Mouse (Mus musculus) cerebellum, postnatal 4 days (tissue): ENCODE results near the gene Pfn1.

ENCODE experiments used
- DNase-seq, 2 experiments: peaks; one replicate each; pipeline ENCODE4 v3.0.0; 2022; ENCODE audit warnings: low spot score in 2 of 2, mixed read lengths in 1 of 2

Gene Pfn1

DNA sequence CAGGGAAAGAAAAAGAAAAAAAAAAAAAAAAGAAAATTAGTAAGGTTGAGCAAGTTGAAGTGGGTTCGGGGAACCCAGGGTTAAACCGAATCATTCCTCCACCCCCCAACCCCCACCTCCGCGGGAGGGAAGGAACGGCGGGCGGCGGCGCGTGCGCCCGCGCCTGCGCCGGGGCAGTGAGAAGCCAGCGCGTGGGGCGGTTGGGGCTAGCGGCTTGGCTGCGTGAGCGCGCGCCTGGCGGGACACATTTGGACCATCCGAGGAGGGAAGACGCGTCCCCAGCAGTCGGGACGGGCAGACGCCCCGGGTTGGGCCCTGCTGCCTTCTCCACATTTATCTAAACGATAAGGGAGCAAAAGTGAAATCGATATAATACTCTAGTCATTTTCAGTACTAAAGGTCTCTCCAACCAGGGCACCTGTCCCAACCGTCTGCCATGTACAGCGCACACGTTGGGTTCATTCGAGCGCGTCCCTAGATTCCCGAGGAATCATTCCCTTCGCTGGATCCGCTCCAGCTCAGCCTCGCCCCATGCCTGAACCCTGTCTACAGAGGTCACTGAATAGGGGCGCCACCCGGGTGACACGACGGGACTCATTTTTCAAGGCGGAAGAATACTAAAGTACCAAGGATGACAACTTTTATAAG lies 603 bp upstream of the Pfn1 start:
- peak in 1 of 2 experiments; percentile 80 for DNase-seq

DNA sequence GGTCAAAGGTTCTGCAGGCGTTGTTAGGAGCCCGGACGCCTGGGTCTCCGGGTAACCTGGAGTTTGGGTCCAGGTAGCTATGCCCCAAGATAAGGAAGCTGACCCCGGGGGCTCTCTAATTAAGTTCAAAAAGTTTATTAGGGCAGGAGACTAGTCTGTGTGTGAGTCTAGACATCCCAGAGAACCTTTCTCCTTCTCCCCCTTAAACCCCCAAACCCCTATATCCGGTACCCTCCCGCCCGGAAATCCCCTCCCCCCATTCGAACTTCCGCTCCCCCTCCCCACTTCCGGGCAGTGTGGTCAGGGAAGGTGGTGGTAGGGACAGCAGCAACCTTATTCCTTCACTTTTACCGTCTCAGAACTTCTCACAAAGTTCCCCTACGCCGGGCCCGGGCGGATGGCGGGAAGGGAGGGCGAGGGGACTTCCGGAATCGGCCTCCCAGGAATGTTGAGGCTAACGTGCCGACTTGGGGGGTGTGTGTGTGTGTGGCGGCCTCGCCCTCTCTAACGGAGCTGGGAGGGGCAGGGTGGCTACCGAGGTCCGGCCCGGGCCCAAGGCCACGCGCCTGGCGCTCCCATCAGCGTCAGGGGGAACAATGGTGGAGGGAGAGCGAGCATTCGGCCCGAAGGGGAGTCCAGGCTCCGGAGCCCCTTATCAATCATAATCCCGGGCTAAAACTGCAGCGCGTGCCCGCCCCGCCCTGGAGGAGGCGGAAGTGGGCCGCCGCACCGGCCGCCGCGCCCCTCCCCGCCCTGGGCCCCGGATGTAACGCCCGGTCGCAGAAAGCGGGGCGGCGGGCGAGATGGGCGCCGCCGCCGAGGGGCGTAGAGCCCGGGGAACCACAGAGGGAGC lies 873 bp downstream of the Pfn1 start:
- peak in 1 of 2 experiments; percentile 67 for DNase-seq

DNA sequence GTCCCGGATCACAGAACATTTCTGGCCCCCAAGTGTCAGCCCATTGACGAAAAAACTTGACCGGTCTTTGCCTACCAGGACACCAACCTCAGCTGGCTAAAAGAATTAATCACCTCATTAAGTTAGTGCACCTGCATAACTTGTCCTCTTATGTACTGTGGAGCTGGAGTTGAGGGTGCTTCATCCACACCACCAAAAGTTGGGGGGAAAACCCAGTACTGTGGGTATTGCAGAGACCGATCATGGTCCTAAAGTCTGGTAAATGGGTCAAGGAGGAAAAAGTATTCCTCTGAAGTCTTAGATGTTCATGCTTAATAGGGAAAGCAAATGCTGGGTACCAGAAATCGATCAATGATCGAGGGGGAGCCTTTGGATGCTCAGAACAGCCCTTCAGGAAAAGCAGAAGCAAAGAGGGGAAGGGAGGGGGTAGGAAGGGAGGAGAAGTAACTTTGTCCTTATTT lies 1.5 kb downstream of the Pfn1 start:
- no peak for DNase-seq

DNA sequence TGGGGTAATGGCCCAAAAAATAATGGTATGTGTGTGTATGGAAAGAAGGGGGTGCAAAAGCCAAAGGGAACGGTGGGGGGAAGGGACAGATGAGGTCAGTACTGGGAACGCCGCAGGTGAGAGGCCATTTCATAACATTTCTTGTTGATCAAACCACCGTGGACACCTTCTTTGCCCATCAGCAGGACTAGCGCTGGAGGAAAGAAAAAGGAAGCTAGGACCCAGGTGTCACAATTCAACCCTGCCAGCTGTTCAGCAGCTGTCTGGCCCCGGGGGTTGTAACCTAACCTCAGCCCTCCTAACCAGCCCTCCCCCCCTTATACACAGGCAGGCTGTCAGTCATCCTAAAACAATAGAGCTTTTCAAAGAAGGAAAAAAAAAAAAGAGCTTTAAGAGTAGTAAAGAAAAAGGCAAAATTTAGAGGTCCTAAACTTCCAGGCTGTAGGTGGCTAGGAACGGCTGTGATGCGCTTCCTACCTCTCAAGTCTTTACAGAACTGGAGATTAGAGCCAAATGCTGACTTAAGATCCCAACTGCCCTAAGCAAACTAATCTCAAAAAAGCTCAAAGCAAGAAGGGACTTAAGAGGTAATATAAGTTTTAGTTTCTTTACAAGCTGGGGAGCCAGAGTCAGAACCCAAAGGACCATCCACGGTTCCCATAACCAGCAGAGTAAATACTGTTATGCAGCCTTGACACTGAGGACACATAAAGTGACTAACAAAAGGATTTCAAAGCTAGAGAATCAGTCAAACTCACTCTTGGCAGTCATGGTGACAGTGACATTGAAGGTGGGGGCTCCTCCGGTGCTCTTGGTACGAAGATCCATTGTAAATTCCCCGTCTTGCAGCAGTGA lies 2.2 kb downstream of the Pfn1 start:
- no peak for DNase-seq

DNA sequence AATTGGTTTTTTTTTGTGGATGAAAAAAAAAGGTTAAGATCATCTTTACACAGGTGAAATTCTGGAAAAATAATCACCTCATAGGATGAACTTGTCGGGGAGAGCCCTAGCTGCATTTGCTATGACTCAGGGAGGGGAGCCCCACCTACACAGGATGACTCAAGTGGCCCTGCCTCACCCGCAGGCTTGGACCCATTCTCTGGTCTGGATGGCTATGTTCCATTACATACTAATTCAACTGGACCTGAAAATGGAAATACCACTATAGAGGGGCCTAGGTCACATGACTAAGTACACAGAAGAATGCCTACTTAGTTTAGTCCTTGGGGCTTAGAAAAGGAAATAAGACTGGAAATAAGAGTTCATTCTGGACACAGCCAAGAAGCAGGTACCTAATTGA lies 3.1 kb downstream of the Pfn1 start:
- no peak for DNase-seq

DNA sequence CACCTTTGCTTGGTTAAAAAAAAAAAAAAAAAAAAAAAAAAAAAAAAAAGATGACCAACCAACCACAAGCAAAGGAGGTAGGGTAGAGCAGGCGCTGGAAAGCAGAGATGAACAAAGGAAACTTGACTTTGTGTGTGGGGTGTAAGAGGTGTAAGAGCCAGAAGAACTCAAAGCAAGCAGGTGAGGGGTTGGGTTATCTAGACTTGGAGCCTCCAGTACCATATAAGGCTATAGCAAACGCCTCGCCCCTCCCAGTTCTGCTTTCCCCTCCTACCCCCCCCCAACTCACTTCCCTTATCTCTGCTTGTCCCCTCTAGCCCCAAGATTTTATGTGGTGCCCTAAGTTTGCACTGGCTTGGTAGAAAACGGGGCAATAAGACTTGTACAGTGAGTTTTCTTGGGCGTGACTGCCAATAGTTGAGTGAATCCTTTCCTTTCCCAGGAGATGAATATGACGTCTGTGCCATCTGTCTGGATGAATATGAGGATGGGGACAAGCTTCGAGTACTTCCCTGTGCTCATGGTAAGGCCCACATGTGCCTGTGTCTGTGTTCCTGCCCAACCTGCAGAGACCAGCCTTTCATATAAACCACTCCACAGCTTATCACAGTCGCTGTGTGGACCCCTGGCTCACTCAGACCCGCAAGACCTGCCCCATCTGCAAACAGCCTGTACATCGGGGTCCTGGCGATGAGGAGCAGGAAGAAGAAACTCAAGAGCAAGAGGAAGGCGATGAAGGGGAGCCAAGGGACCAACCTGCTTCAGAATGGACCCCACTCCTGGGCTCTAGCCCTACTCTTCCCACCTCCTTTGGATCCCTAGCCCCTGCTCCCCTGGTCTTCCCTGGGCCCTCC lies 3.9 kb downstream of the Pfn1 start:
- DNase-seq, result no peak

DNA sequence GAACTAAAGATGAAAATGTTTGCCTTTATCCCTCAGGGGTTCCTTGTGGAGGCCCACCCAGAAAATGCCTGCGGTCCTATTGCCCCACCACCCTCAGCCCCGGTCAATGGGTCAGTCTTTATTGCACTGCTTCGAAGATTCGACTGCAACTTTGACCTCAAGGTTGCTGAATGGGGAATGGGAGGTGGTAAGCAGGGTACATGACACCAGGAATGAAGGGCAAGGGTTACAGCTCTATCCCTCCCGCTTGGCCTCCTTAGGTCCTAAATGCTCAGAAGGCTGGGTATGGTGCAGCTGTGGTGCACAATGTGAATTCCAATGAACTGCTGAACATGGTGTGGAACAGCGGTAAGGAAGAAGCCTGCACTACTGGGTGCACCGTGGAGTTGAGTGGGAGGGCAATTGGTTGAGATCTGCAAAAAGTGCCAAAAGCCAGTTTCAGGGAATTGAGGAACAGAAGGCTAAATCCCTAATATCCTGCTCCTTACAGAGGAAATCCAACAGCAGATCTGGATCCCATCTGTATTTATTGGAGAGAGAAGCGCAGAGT lies 5.2 kb downstream of the Pfn1 start:
- no peak for DNase-seq

DNA sequence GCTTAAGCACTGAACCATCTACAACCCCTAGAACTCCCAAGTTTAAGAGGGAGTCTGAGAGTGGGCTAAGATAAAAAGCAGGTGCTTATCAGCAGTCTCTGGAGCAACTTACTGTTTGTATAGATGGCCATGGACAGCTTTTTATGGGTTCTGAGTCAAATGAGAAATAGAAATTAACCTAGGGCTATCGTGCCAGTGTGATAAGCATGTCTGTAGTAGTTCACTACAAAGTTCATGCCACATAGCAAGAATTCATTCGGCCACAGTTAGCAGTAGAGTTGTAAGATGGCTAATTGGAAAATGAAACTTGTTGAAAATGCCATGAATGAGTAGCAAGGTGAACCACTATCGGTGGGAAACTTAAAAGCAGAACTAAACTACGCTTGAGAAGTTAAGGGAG lies 5.9 kb downstream of the Pfn1 start:
- DNase-seq, result no peak

DNA sequence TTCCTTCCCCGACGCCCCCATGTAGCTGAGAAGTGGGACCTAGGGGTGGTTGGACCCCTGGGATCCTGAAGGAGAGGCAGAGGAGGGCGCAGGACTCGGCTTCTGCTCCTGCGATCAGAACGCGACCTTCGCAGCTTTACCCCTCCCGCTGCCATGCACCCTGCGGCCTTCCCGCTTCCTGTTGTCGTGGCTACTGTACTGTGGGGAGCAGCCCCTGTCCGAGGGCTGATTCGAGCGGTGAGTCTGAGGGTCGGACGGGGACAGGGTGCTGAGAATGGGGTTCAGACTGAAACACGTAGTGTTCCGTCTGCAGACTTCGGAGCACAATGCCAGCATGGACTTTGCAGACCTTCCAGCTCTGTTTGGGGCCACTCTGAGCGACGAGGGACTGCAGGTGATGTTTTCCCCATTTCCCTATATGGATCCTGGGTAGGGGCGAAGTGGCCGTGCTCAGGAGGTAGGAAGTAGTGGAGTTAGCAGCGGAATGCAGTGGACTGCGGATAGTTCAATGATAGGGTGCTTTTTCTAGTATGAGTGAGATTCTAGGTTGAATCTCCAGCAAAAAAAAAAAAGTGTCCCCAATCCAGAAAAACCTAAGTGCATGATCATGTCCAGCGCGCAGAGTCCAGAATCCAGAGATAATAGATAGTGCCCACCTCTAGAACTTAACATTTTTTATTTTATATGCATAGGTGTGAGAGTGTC lies 6.6 kb downstream of the Pfn1 start:
- peak in 1 of 2 experiments; percentile 29 for DNase-seq

DNA sequence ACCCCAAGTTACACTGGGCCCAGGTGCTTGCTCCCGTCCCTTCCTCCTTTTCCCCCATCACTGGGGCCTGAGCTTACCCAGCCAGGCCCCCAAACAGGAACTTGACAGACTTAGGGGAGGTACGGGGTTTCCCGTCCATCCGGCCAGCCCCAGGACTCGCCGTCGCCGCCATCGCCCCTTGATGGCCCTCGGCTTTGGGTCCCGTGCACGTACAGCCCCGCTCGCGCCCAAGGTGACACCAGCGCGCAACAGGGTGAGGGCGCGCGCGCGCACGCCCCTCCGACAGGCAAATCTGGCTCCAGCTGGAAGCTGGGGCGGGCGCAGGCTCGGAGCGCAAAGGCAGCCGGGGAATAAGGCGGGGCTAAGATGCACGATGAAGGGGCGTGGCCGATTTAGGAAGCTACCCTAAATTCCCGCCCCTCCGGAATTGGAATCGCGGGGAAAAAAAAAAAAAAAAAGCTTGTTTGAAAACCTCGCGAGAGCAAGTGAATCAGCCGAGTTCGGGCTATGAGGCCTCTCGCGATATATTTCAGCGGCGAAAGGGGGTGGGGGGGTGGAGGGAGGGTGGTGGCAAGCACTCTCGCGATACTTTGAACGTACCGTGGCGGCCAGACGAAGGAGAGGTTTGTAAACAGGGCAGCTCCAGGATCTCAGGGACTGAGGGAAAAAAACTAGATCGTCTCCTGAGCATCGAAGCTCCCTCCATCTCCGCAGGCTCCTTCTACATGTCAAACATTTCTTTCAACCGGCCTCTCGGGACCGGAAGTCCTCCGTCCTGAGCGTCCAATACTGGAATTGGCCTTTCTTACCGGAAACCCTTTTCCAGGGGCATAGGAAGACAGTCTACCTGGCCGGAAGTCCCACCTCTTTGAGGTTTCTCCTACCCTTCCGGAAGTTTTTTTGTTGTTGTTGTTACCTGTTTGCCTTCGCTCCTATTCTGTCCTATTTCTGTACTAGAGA lies 7.5 kb downstream of the Pfn1 start, which contains the start of the genes Rnf167 and Slc25a11:
Gene Rnf167, plus strand, starts transcription at position 545 of the 960 bp plus-strand sequence.
Gene Slc25a11, minus strand, starts transcription at position 789 of the 960 bp plus-strand sequence.
- DNase-seq, result peak; percentile 86 to 95

DNA sequence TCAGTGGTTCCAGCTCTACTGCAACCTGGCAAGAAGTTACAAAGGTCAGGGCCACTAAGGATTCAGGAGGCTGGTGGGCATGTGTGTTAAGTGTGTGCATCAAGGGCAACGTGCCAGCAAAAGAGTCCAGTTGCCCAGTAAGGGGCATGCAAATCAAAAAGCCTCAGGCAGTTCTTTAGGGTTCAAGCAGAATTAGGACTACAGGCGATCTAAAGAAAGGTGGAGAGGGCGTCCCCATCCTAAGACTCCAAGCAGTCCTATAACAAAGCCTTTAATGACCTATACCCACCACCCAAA lies 8.2 kb downstream of the Pfn1 start:
- DNase-seq, result peak in 1 of 2 experiments; percentile 26

DNA sequence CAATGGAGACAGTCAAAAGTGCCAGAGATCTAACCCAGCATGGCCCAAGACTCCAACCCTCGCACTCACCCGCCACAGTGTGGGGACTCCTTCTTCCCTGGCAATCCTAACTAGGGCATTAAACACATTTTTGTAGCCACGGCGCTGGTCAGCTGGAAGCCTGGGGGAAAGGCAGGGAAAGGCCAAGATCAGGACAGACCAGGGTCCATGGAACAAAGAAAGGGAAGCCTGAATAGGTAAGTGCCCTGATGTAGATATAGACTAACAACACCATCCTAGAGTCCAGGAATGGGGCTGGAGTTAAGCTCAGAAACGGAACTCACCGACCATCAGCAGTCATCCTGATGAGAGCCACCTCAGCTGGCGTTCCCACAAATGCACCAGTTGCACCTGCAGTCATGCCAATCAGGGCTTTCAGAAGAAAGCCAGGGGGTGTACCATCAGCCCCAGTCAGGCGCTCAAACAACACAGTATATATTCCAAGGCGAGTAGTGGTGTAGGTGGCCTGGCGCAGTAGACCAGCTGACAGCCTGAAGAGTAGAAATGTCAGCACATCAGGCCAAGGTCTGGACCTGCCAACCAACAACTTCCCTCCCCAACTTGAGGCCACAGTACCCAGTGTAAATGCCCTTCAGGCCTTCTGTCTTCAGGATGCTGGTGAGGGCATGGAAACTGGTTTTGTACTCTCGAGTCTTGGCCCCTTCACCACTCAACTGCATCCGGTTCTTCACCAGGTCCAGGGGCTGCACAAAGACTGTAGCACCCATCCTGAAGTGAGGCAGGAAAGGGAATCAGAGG lies 8.8 kb downstream of the Pfn1 start:
- no peak for DNase-seq

DNA sequence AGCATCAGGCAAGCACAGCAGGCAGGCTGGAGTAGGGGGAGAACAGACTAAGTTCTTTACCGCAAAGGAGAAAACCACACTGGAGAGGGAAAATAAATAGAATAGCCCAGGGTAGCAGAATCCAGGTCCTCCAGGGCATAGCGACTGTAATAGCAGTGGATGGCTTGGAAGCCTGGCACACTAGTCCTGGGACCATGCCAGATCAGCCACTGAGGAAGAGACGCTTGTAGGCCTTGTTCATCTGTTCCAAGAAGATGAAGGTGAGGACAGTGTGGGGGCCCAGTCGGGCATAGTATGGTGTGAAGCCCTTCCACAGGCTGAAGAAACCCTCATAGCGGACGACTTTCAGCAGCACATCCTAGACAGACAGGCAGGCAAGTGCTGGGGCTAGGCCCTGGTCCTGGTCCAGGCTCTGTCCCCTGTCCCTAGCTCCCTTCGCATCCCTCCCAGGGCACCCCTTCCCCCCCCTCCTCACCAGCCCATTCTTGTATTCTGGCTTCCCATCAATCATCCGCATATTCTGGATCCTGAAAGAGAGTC lies 9.8 kb downstream of the Pfn1 start:
- DNase-seq, result no peak

DNA sequence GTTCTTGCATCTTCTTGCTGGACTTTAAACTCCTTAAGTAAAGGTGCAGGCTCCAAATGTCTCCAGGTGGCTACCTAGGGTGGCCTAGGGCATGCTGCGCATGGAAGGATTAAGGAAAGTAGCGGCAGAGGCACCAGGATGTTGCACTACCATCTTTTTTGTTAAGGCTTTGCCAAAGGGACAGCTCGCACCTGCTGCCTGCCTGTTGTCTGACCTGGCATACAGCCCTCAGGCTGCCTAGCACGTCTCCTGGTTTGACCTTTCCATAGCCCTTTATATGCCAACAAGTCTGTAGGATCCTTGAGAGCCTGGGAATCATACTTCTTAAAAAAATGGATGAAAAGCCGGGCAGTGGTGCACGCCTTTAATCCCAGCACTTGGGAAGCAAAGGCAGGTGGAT lies 11.4 kb downstream of the Pfn1 start:
- DNase-seq, result no peak

DNA sequence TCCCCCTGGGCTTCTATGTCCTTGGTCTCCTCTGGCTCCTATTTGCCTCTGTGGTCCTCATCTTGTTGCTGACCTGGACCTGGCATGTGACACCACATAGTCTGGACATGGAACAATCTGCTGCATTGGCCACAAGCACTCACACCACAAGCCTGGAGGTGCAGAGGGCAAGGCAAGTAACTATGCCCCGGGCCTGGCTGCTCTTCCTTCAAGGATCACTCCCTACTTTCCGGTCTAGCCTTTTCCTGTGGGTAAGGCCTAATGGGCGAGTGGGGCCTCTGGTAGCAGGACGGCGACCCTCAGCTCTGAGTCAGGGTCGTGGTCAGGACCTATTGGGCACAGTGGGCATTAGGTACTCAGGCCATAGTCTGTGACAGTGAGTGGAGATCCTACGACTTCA lies 13.2 kb downstream of the Pfn1 start:
- no peak for DNase-seq

DNA sequence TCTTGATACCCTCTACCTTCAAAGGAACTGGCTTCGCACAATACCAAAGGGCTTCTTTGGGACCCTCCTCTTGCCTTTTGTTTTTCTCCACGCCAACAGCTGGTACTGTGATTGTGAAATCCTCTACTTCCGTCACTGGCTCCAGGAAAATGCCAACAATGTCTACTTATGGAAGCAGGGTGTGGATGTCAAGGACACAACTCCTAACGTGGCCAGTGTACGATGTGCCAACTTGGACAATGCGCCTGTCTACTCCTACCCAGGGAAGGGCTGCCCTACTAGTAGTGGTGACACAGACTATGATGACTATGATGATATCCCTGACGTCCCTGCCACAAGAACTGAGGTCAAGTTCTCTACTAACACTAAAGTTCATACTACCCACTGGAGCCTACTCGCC lies 14.5 kb downstream of the Pfn1 start:
- no peak for DNase-seq

DNA sequence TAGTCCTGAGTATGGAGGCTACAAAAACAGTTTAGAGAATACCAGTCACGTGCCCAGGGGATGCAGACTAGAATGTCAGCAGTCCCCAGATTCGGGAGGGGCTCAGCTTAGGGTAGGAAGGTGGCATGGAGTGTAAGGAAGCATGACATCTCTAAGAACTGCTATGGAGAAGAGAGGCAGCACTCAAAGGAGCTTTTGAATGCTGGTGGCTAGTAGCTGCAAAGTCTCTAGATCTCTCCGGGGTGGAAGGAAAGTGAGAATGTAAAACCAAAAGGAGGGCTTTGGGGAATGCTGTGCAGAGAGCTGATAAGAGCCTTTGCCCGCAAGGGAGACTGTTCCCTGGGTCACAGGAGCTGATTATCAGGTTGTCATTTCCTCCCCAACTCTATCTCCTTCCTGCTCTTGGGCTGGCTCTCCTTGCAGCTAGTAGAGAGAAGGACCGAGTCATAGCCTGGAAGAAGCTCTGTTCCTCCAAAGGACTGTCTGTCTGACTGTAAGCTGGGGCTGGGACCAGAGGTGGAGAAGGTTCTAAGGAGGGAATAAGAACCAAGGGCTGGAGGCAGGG lies 15.6 kb downstream of the Pfn1 start, which contains the start of gene Gp1ba:
Gene Gp1ba, plus strand, starts transcription at position 409 of the 565 bp plus-strand sequence.
- no peak for DNase-seq

DNA sequence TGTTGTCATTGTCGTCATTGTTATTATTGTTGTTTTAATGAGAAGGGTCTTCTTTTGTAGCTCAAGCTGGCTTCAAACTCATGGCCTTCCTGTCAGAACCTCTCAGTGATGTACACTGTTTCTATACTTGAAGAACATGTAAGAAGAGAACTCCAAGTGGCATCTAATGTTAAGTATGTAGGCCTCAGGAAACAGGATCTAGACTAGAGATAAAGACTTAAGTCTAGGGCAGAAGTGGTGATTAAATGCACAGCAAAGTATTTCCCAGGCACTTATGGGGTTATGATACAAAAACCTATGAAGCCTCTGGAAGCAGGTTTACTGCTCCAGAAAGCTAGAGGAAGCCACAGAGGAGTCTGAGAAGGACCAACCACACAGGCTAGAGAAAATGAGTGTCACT lies 16.2 kb downstream of the Pfn1 start:
- no peak for DNase-seq
